Mouse (Mus musculus) thymus, postnatal 10 days (tissue): ENCODE measurements around the gene Tldc1.

Experiments
- DNase-seq, 2 experiments: peaks; one replicate each; pipeline ENCODE4 v3.0.0; 2021; ENCODE audit warnings: low spot score in 2 of 2

Gene Tldc1

DNA sequence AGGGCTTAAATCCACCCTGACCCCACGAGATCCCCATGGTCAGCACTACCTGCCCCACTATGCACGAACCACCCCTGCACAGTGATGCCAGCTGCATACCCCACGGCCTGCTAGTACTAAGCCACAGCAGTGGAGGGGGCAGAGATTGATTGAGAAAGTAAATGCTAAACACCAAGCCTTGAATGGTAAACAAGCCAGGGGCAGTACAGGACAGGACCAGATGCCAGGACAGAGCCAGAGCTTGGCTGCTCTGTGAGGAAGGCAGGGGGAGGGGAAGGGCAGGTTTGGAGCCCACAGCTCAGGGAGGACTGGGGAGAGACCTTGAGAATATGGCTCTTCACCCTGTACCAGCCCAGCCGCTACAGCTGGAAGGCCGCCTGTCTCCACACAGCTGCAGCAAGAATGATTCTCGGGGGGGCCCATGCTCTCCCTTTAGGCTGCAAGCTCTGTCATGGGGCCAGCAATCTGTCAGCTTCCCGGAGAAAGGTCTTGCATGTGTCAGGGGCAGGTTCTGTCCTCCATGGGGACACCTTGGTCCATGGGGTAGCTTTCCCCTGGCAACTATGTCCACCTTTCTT lies 1.5 kb downstream of the Tldc1 start:
- no peak for DNase-seq

GRCm38 (mm10) chr8:119765761-119766444 lies 12.3 kb downstream of the Tldc1 start:
- no peak for DNase-seq

GRCm38 (mm10) chr8:119765311-119765710 lies 12.9 kb downstream of the Tldc1 start:
- DNase-seq: no peak

DNA sequence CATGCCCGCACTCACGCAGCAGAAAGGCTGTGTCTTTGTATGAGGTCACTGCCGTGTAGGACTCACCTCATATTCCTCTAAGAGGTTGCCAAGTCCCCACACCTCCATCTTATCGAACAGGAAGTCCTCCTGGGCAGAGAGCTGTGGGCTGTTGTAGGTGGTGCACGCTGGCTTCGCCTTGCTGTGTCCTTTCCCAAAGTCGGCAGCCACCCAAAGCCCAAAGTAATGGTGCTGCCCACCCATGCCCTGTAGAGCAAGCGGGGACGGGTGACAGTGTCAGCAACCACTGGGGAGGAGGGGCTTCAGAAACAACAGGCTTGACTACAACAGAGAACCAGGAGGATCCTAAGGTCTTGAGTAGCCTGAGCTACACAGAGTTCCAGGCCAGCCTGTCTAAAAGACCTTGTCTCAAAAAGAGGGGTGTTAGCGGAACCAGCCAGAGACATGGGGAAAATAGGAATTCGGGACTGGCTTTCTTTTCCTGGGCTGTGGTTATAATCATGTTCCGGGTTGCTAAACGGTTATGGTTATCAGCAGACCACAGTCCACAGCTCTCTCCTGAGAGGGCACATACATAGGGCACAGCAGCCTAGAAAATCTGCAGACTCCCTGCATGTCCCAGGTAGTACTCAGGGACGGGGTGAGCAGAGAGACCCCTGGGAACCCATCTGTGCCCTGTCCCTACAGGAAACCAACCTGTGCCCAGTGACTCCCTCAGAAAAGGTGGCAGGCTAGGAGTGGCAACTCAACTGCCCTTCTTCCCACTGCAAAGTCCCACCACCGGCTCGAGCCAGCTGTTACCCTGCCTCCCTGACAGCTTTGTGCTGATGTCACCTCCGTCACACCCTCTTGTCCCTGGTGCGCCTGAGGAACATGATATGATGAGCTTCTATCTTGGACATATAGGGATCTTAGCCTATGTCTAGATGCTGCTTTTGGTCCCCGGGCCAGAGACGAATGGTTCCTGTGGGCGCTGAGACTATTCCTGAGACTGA lies 15.7 kb downstream of the Tldc1 start:
- no peak for DNase-seq

GRCm38 (mm10) chr8:119761692-119762091 lies 16.5 kb downstream of the Tldc1 start:
- DNase-seq: no peak

GRCm38 (mm10) chr8:119756538-119756937 lies 21.7 kb downstream of the Tldc1 start:
- DNase-seq: no peak

DNA sequence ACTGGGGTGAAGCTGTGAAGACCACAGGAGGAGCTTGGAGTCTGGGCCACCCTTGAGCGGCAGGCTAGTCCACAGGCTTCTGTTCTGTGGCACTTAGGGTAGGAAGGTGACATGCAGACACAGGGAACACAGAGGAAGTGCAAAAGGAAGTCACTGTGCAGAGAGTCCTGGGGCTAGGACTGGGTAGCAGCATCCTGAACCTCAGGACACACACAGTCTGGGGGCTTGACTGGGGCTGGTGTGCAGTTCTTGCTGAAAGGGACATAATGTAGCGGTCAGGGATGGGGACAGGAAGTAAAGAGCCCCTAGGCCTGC lies 22.1 kb downstream of the Tldc1 start:
- DNase-seq: no peak

DNA sequence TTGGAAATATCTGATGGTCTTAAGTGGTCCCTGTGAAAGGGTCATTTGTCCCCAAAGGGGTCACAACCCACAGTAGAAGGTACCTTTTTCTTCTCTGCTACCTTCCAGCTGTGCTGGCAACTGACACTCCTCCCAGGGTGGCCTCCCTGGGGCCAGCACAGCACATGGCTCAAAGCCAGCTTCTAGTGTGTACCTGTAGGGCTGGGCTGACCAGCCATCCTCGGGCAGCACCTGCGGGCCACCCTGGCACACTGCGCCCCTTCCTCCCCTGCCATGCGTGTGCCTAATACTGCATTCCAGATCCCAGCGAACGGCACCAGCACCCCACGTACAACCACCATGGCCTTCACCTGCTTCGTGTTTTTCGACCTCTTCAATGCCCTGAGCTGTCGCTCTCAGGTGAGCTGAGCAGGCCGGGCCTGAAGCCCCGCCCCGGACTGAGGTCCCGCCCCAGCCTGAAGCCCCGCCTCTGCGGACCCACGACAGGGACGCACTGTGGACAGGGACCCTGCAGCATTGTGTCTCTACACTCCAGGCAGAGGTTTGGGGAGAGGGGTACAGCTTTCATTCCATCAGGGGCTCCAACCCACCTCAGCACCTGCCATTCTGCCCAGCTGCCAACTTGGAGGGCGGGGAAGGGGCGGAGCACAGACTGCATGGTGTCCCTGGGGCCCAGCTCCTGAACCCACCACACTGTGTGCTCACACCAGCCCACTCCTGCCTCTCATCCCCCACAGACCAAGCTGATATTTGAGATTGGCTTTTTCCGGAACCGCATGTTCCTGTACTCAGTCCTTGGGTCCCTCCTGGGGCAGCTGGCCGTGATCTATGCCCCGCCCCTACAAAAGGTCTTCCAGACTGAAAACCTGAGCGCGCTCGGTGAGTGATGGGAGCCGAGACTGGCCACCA lies 22.7 kb downstream of the Tldc1 start:
- no peak for DNase-seq

DNA sequence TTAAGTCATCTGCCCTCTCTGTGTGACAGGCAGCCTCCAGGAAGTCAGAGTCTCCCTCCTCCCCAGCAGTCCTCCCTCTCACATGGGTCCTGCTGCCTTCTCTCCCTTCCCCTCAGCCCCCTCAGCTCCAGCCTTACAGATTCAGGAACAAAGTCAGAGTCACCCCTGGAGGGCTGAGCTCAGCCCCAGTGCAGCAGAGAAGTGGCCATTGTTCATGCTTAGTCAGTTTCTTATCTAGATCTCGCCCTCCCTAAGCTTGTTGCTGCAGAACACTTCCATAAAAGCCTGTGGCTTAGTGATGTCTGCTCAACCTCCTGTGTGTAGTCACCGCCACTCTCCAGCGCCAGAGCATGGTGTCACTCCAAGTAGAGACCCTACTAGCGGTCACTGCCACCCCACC lies 33.6 kb downstream of the Tldc1 start:
- no peak for DNase-seq

DNA sequence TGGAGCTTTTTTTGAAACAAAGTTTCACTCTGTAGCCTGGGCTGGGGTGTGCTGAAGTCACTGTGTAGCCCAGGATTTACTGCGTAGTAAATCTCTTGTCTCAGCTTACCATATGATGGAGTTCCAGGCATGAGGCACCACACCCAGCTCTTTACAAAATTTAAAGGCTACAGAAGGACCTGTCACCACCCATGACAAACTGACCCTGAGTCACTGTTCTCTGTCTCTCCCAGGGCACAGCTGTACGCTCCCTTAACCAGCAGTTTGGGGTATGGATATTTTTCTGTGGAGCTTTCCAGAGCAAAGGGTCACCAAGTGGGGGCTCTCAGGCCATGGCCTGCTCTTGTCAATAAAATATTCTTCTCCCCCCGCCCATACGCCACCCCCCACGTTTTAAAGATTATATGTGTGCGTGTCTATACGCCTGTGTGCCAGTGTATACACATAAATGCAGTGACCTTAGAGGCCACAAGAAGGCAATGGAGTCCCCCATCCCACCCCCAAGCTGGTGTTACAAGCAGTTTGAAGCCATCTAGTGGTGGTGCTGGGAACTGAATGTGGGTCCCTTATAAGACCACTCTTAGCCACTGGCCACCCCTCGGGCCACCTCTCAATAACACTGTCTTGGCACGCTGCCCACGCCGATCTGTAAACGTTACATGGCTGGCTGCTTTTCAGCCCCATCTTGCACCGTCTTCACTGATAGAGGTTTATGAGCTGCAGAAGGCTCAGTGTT lies 34.8 kb downstream of the Tldc1 start:
- DNase-seq: peak; percentile 46 to 60

DNA sequence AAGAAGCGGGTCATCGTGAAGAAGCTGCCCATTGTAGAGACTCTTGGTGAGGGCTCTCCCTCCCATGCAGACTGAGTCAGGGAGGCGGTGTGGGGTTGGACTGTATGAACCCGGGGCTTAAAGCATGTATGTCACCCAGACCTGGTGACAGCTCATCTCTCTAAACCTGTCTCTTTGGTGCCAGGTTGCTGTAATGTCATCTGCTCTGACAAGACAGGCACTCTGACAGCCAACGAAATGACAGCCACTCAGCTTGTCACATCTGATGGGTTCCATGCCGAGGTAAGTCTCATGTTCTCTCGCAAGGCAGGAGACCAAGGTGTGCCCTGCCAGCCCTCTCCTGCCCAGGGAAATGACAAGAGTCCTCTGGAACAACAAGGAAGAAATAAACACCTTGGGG lies 35.8 kb downstream of the Tldc1 start:
- DNase-seq: no peak

GRCm38 (mm10) chr8:119740634-119741033 lies 37.6 kb downstream of the Tldc1 start:
- DNase-seq: no peak

GRCm38 (mm10) chr8:119738129-119738907 lies 39.9 kb downstream of the Tldc1 start:
- DNase-seq: no peak

- DNase-seq: no peak
Measured at GRCm38 (mm10) chr8:119737093-119737900, 40.9 kb downstream of the Tldc1 start.

DNA sequence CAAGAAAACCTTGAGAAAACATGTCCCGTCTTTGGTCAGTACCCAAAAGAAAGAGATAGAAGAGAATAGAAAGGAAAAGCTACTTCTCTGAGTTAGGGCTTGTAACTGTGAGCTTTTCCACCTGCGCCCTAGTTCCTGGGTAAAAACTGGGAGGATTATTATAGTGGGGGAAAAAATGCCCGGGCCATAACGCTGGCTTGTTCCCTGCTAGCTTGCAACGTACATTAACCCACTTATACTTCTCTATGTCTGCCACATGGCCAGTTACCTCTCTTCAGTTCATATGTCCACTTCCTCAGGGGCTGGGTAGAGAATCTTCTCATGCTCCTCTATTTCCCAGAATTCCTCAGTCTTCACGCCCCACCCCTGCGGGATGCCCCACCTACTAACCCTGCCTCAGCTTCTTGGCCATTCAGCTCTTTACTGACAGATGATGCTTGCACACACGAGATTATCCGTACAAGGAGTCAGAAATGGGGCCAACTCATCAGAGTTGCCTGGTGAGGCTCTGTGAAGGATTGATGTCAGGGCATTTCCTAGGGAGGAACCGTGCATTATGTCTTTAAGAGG lies 41.8 kb downstream of the Tldc1 start:
- no peak for DNase-seq

DNA sequence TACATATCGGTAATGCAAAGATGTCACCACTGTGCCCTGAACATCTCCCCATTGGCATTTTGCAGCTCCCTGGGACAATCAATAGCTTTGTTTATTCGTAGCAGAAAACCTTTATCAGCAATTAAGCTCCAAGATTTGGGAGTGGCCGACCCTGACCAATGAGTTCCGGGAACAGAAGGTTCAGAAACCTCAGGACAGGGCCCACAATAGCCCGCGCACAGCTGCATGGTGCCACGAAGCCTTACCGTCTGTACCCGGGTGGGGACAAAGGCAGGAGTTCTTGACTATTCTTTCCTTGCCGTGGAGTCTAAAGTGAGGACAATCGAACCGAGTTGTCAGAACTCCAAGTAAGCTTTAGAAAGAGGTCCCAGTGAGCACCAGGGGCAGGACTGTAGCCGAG lies 46.1 kb downstream of the Tldc1 start:
- no peak for DNase-seq

- no peak for DNase-seq
Measured at GRCm38 (mm10) chr8:119728351-119728895, 49.8 kb downstream of the Tldc1 start.

DNA sequence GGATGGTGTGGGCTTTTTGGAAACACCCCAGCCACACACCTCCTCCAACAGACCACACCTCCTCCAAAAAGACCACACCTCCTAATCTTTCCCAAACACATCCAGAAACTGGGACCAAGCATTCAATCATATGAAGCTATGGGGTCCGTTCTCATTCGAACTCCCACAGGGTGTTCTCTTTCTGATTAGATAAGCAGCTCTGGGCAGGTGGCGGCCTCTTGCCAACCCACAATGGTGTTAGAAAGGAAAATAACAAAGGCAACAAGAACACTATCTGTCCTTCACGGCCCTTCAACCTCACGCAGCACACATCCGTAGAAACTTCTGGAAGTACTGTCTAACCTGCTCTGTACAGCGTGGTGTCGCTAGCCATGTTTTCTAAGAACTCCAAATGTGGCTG lies 51.1 kb downstream of the Tldc1 start:
- no peak for DNase-seq

- DNase-seq: no peak
Measured at GRCm38 (mm10) chr8:119724596-119724995, 53.6 kb downstream of the Tldc1 start.
